Mouse (Mus musculus) forebrain, embryonic 11.5 days (tissue): Measurements from ENCODE around the gene Lsp1. TPM values are rescaled to one million over a fixed set of nuclear protein-coding genes. Genes with fewer than 3 reads are reported as not detected.

ENCODE experiments used
- ATAC-seq: fragments of 200-750 bp; cut with Nextera tagmentation; replicated peaks from 2 replicates; pipeline ENCODE4 v1.8.0; 2017; ENCODE audit warnings: moderate TSS enrichment; ENCODE audit not compliant: low FRiP score
- DNase-seq: peaks from one replicate; pipeline ENCODE4 v3.0.0-alpha.2; 2017; ENCODE audit warnings: low spot score
- H3K27ac ChIP-seq: fragments of 300-500 bp; sonication (generic); 2 replicates; pipeline ENCODE4 v1.5.1; 2014; ENCODE audit warnings: low read depth, low read length
- H3K27me3 ChIP-seq: fragments of 300-500 bp; sonication (generic); 2 replicates; pipeline ENCODE4 v1.6.1; 2014; ENCODE audit warnings: mild to moderate bottlenecking, low read length, mixed read lengths; ENCODE audit not compliant: control insufficient read depth, insufficient read depth
- H3K36me3 ChIP-seq: fragments of 300-500 bp; sonication (generic); 2 replicates; pipeline ENCODE4 v1.6.1; 2014; ENCODE audit warnings: mild to moderate bottlenecking, low read length, moderate library complexity, mixed read lengths; ENCODE audit not compliant: control insufficient read depth, insufficient read depth
- H3K4me1 ChIP-seq: fragments of 300-500 bp; sonication (generic); replicated peaks from 2 replicates; pipeline ENCODE4 v1.6.1; 2014; ENCODE audit warnings: low read length, mixed read lengths; ENCODE audit not compliant: control insufficient read depth, insufficient read depth
- H3K4me2 ChIP-seq: fragments of 300-500 bp; sonication (generic); 2 replicates; pipeline ENCODE4 v1.6.1; 2014; ENCODE audit warnings: low read depth, mild to moderate bottlenecking, low read length, moderate library complexity, mixed read lengths; ENCODE audit not compliant: severe bottlenecking
- H3K4me3 ChIP-seq: fragments of 300-500 bp; sonication (generic); 2 replicates; pipeline ENCODE4 v1.5.1; 2014; ENCODE audit warnings: low read depth, low read length
- H3K9ac ChIP-seq: fragments of 300-500 bp; sonication (generic); 2 replicates; pipeline ENCODE4 v1.6.1; 2014; ENCODE audit warnings: low read length
- H3K9me3 ChIP-seq: fragments of 300-500 bp; sonication (generic); 2 replicates; pipeline ENCODE4 v1.6.1; 2016; ENCODE audit warnings: low read length, mixed read lengths; ENCODE audit not compliant: control insufficient read depth
- WGBS: fragments of 180-500 bp; shearing (Covaris S2); extraction: QIAGEN DNeasy Blood & Tissue Kit; methylation state at CpG from one replicate; pipeline ENCODE4 v1.1.7; 2014; 5-methylcytosine and 5-hydroxymethylcytosine counted together
- polyA plus RNA-seq: library from polyadenylated mRNA; unstranded; fragments of >200 nt; fragmentation: Nextera tagmentation; extraction: Ambion mirVana; gene quantifications from 2 replicates; pipeline ENCODE4 v1.2.1, GENCODE M21; 2014

Lsp1 gene
- polyA plus RNA-seq, 1 experiment from 2014 or later = 9.8 TPM

DNA sequence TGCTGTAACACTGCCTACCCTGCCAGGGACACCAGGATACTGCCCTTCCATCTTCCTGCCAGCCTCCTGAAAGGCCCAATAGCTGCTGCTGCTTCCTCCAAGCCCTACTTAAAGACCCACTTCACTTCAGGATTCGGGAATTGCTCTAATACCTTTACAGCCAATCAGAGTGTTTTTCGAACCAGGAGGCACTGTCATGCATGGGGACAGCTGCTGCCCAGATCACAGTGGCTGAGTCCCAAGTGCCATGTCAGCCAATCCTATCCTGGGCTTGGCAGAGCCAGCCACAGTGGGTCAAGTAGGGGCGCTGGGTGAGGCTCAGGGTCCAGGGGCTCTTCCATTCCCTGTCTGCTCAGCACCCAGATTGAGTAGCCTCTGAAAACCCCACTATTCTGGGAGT lies 35.5 kb downstream of the Lsp1 start:
- H3K9me3 ChIP-seq = no peaks in the 10 kb centered on the region
- H3K4me3 ChIP-seq = no peak overlapping the region
- no peaks in the 10 kb centered on the region for H3K36me3 ChIP-seq
- ATAC-seq (no peak), DNase-seq (no peak)
- no peak overlapping the region for H3K4me2 ChIP-seq
- H3K9ac ChIP-seq = no peak overlapping the region
- no peaks in the 10 kb centered on the region for H3K27me3 ChIP-seq
- no peak overlapping the region for H3K27ac ChIP-seq
- 81% methylated on average over 3 of the region's 3 CpGs for WGBS
- no peaks in the 10 kb centered on the region for H3K4me1 ChIP-seq

GRCm38 (mm10) chr7:142496800-142497199 lies 36.2 kb downstream of the Lsp1 start:
- no peaks in the 10 kb centered on the region for H3K9me3 ChIP-seq
- H3K27me3 ChIP-seq = no peaks in the 10 kb centered on the region
- H3K9ac ChIP-seq = no peak overlapping the region
- H3K4me2 ChIP-seq = no peak overlapping the region
- DNase-seq (no peak), ATAC-seq (no peak)
- no peaks in the 10 kb centered on the region for H3K4me1 ChIP-seq
- no peaks in the 10 kb centered on the region for H3K36me3 ChIP-seq
- H3K4me3 ChIP-seq = no peak overlapping the region
- no peak overlapping the region for H3K27ac ChIP-seq
- WGBS = 76% methylated on average over 5 of the region's 5 CpGs

DNA sequence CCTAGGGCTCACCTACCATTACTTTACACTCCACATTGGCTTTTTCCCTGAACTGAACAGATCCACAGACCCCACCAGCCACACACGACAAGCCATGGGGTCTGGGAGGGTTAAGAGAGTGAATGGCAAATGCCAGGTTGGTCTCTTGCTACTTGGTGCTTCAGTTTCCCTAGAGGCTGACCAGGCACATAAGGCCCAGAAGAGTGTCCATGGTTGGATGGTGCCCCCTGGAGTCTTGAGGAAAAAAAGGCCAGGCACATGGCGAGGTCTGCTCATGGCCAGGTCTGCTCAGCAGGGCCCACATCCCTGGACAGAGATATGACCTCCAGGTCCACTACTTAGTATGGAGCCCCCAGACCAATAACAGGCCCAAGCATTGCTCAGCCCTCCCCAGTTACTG lies 37.2 kb downstream of the Lsp1 start:
- no peak overlapping the region for H3K9ac ChIP-seq
- H3K27me3 ChIP-seq = no peaks in the 10 kb centered on the region
- DNase-seq = no peak
- H3K4me3 ChIP-seq = no peak overlapping the region
- no peak overlapping the region for H3K27ac ChIP-seq
- no peak overlapping the region for H3K4me2 ChIP-seq
- H3K4me1 ChIP-seq = no peaks in the 10 kb centered on the region
- H3K9me3 ChIP-seq = no peaks in the 10 kb centered on the region
- WGBS = 89% methylated on average over 2 of the region's 2 CpGs
- no peaks in the 10 kb centered on the region for H3K36me3 ChIP-seq
- no peak for ATAC-seq

- ATAC-seq (no peak), DNase-seq (no peak)
- H3K4me1 ChIP-seq = no peaks in the 10 kb centered on the region
- no peaks in the 10 kb centered on the region for H3K9me3 ChIP-seq
- H3K9ac ChIP-seq = no peak within 1 kb of the TSS
- no peak within 1 kb of the TSS for H3K4me3 ChIP-seq
- no peak within 1 kb of the TSS for H3K4me2 ChIP-seq
- no peaks in the 10 kb centered on the region for H3K27me3 ChIP-seq
- H3K27ac ChIP-seq = no peak within 1 kb of the TSS
- 70% methylated on average over 2 of the region's 2 CpGs for WGBS
- H3K36me3 ChIP-seq = no peaks in the 10 kb centered on the region
Observed at GRCm38 (mm10) chr7:142498575-142498974, 38.0 kb downstream of the Lsp1 start, which contains the start of gene Tnnt3. TSS of gene Tnnt3 (plus strand) at chr7:142498836.

DNA sequence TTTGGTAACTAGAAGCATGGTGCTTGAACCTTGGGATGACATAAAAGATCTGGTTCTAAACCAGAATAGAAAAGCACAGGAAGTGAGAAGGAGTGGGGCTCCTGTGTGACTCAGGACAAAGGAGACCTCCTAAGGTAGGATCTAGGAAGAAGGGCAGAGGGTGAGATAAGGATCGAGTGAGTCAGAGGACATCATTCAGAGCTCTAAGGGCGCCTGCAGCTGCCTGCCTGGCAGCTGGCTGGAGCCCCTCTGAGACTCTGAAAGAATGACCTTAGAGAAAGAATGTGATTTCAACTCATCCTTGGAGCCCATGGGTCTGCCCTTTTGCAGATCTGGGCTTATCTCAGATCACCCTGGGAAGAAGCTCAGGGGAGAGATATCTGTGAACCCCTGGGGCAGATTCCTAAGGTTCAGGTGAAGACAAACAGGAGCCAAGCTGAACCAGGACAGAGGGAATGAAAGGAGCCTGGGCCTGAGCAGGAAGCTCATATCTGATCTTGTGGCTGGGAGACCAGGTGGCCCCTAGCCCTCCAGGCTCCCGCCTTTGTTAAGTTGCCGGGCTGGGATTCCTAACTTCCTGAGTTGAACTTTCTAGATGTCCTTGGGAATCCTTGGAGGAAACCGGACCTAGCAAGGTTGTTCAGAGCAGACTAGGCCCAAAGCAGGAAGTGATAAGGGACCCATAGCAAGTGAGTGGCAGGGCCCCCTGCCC lies 38.6 kb downstream of the Lsp1 start:
- no peak overlapping the region for H3K4me2 ChIP-seq
- H3K36me3 ChIP-seq = no peaks in the 10 kb centered on the region
- ATAC-seq (no peak), DNase-seq (no peak)
- H3K4me3 ChIP-seq = no peak overlapping the region
- H3K27ac ChIP-seq = no peak overlapping the region
- 74% methylated on average over 5 of the region's 5 CpGs for WGBS
- no peak overlapping the region for H3K9ac ChIP-seq
- H3K4me1 ChIP-seq = no peaks in the 10 kb centered on the region
- H3K27me3 ChIP-seq = no peaks in the 10 kb centered on the region
- no peaks in the 10 kb centered on the region for H3K9me3 ChIP-seq

GRCm38 (mm10) chr7:142500032-142500431 lies 39.4 kb downstream of the Lsp1 start:
- Histone ChIP-seq H3K9ac (no peak overlapping the region), H3K9me3 (no peaks in the 10 kb centered on the region), H3K27ac (no peak overlapping the region), H3K36me3 (no peaks in the 10 kb centered on the region), H3K4me1 (no peaks in the 10 kb centered on the region), H3K4me2 (no peak overlapping the region), H3K4me3 (no peak overlapping the region), H3K27me3 (no peaks in the 10 kb centered on the region)
- ATAC-seq = no peak
- DNase-seq = no peak
- WGBS = 81% methylated on average over 1 of the region's 1 CpGs

GRCm38 (mm10) chr7:142503206-142503605 lies 42.6 kb downstream of the Lsp1 start:
- ATAC-seq (no peak), DNase-seq (no peak)
- 91% methylated on average over 4 of the region's 4 CpGs for WGBS
- no peak overlapping the region for H3K27ac ChIP-seq
- no peak overlapping the region for H3K4me2 ChIP-seq
- H3K9me3 ChIP-seq = no peaks in the 10 kb centered on the region
- no peaks in the 10 kb centered on the region for H3K27me3 ChIP-seq
- no peaks in the 10 kb centered on the region for H3K36me3 ChIP-seq
- peaks cover 9% of the 10 kb centered on the region for H3K4me1 ChIP-seq
- no peak overlapping the region for H3K4me3 ChIP-seq
- no peak overlapping the region for H3K9ac ChIP-seq

GRCm38 (mm10) chr7:142505942-142506341 lies 45.3 kb downstream of the Lsp1 start:
- 27% methylated on average over 2 of the region's 2 CpGs for WGBS
- Histone ChIP-seq H3K4me2 (no peak overlapping the region), H3K9ac (no peak overlapping the region), H3K4me3 (no peak overlapping the region), H3K9me3 (no peaks in the 10 kb centered on the region), H3K36me3 (no peaks in the 10 kb centered on the region), H3K27me3 (no peaks in the 10 kb centered on the region), H3K4me1 (peaks cover 12% of the 10 kb centered on the region), H3K27ac (no peak overlapping the region)
- ATAC-seq = 0 out of 2 replicates have a peak, but pooled peaks have one; percentile 46
- peak; percentile 63 for DNase-seq

DNA sequence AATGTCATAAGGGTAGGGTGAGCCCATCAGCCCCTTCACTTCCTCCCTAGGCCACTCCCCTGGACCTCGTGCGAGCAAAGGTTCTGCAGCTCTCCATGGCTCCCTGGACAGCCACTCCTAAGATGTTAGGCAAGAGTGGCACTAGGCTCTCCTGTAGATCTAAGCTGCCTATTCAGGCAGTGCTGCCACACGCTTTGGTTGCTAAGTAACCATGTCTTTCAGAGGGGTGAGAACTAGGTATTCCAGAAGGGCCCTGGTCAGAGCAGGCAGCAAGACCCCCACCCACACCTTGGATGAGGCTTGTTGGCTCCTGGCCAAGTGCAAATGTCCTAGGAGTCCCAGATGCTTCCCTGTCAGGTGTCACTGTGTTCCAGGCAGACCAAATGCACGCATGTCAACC lies 45.9 kb downstream of the Lsp1 start:
- H3K4me1 ChIP-seq = peaks cover 12% of the 10 kb centered on the region
- H3K4me2 ChIP-seq = no peak overlapping the region
- H3K4me3 ChIP-seq = no peak overlapping the region
- no peaks in the 10 kb centered on the region for H3K36me3 ChIP-seq
- 34% methylated on average over 4 of the region's 4 CpGs for WGBS
- no peak for DNase-seq
- peak overlapping the region; percentile 3; the same call in 1 of the 2 replicates for H3K9ac ChIP-seq
- no peaks in the 10 kb centered on the region for H3K9me3 ChIP-seq
- no peaks in the 10 kb centered on the region for H3K27me3 ChIP-seq
- ATAC-seq = peak; percentile 63; the same call in 1 of the 2 replicates
- no peak overlapping the region for H3K27ac ChIP-seq
